Mouse (Mus musculus) limb, embryonic 15.5 days (tissue): Measurements from ENCODE around the gene Pard3b. TPM values are rescaled to one million over a fixed set of nuclear protein-coding genes. Genes with fewer than 3 reads are reported as not detected.

Experiments
- ATAC-seq: fragments of 200-750 bp; cut with Nextera tagmentation; 2 replicates; pipeline ENCODE4 v1.8.0; 2017; ENCODE audit warnings: low read depth, moderate TSS enrichment; ENCODE audit not compliant: insufficient number of reproducible peaks, low FRiP score, low TSS enrichment
- H3K27ac ChIP-seq: fragments of 300-500 bp; sonication (generic); 2 replicates; pipeline ENCODE4 v1.5.1; 2015; ENCODE audit warnings: moderate library complexity, mild to moderate bottlenecking, inconsistent platforms
- H3K27me3 ChIP-seq: fragments of 300-500 bp; sonication (generic); 2 replicates; pipeline ENCODE4 v1.6.1; 2015; ENCODE audit warnings: inconsistent platforms
- H3K36me3 ChIP-seq: fragments of 300-500 bp; sonication (generic); 2 replicates; pipeline ENCODE4 v1.6.1; 2015; ENCODE audit warnings: inconsistent platforms
- H3K4me1 ChIP-seq: fragments of 300-500 bp; sonication (generic); 2 replicates; pipeline ENCODE4 v1.6.1; 2015; ENCODE audit warnings: inconsistent platforms
- H3K4me2 ChIP-seq: fragments of 300-500 bp; sonication (generic); 2 replicates; pipeline ENCODE4 v1.6.1; 2015; ENCODE audit warnings: mild to moderate bottlenecking, inconsistent platforms
- H3K4me3 ChIP-seq: fragments of 300-500 bp; sonication (generic); 2 replicates; pipeline ENCODE4 v1.5.1; 2015; ENCODE audit warnings: mild to moderate bottlenecking, inconsistent platforms
- H3K9ac ChIP-seq: fragments of 300-500 bp; sonication (generic); 2 replicates; pipeline ENCODE4 v1.6.1; 2015; ENCODE audit warnings: inconsistent platforms
- H3K9me3 ChIP-seq: fragments of 300-500 bp; sonication (generic); 2 replicates; pipeline ENCODE4 v1.6.1; 2016; ENCODE audit warnings: inconsistent platforms
- WGBS: fragments of 180-500 bp; shearing (Covaris S2); methylation state at CpG from one replicate; pipeline ENCODE4 v1.1.7; 2015; 5-methylcytosine and 5-hydroxymethylcytosine counted together
- polyA plus RNA-seq: library from polyadenylated mRNA; unstranded; fragments of >200 nt; fragmentation: Nextera tagmentation; extraction: Ambion mirVana; gene quantifications from 2 replicates; pipeline ENCODE4 v1.2.1, GENCODE M21; 2015

The Pard3b gene
- polyA plus RNA-seq, 1 experiment from 2014 or later, result 17.6 TPM

- Histone ChIP-seq H3K4me1 (no peaks in the 10 kb centered on the region), H3K4me2 (no peak overlapping the region), H3K36me3 (no peaks in the 10 kb centered on the region), H3K4me3 (no peak overlapping the region), H3K9me3 (no peaks in the 10 kb centered on the region), H3K9ac (no peak overlapping the region), H3K27ac (no peak overlapping the region), H3K27me3 (no peaks in the 10 kb centered on the region)
- WGBS, result 72% methylated on average over 6 of the region's 6 CpGs
- no peak for ATAC-seq
Observed at GRCm38 (mm10) chr1:61879706-61880470, 241.3 kb downstream of the Pard3b start.

GRCm38 (mm10) chr1:61896048-61896447 is 257.4 kb downstream of the Pard3b start:
- no peaks in the 10 kb centered on the region for H3K9me3 ChIP-seq
- no peaks in the 10 kb centered on the region for H3K27me3 ChIP-seq
- no peak overlapping the region for H3K9ac ChIP-seq
- ATAC-seq, result no peak
- H3K27ac ChIP-seq, result no peak overlapping the region
- H3K4me1 ChIP-seq, result no peaks in the 10 kb centered on the region
- H3K4me2 ChIP-seq, result no peak overlapping the region
- no peak overlapping the region for H3K4me3 ChIP-seq
- no peaks in the 10 kb centered on the region for H3K36me3 ChIP-seq
- WGBS, result 75% methylated on average over 4 of the region's 4 CpGs

- no peak overlapping the region for H3K27ac ChIP-seq
- no peak overlapping the region for H3K4me2 ChIP-seq
Observed at GRCm38 (mm10) chr1:61903271-61904007, 264.8 kb downstream of the Pard3b start.

GRCm38 (mm10) chr1:61904036-61904435 is 265.4 kb downstream of the Pard3b start:
- no peak for ATAC-seq
- 53% methylated on average over 4 of the region's 4 CpGs for WGBS

More at GRCm38 (mm10) chr1:61903271-61904007, 264.8 kb downstream of the Pard3b start:
- Histone ChIP-seq H3K4me1 (no peaks in the 10 kb centered on the region), H3K9ac (no peak overlapping the region), H3K27me3 (no peaks in the 10 kb centered on the region), H3K4me3 (no peak overlapping the region), H3K9me3 (no peaks in the 10 kb centered on the region), H3K36me3 (no peaks in the 10 kb centered on the region)
- WGBS, result 80% methylated on average over 4 of the region's 4 CpGs
- ATAC-seq, result no peak

GRCm38 (mm10) chr1:61912931-61913330 is 274.3 kb downstream of the Pard3b start:
- WGBS, result 39% methylated on average over 2 of the region's 2 CpGs
- H3K4me3 ChIP-seq, result no peak overlapping the region
- ATAC-seq, result no peak
- no peaks in the 10 kb centered on the region for H3K9me3 ChIP-seq
- no peak overlapping the region for H3K9ac ChIP-seq
- no peaks in the 10 kb centered on the region for H3K27me3 ChIP-seq
- H3K36me3 ChIP-seq, result no peaks in the 10 kb centered on the region
- no peak overlapping the region for H3K27ac ChIP-seq
- no peaks in the 10 kb centered on the region for H3K4me1 ChIP-seq
- H3K4me2 ChIP-seq, result no peak overlapping the region

More at GRCm38 (mm10) chr1:61904036-61904435, 265.4 kb downstream of the Pard3b start:
- no peaks in the 10 kb centered on the region for H3K27me3 ChIP-seq
- H3K4me1 ChIP-seq, result no peaks in the 10 kb centered on the region
- H3K4me2 ChIP-seq, result no peak overlapping the region
- no peaks in the 10 kb centered on the region for H3K36me3 ChIP-seq
- H3K9me3 ChIP-seq, result no peaks in the 10 kb centered on the region
- H3K27ac ChIP-seq, result no peak overlapping the region
- H3K4me3 ChIP-seq, result no peak overlapping the region
- no peak overlapping the region for H3K9ac ChIP-seq

- ATAC-seq, result no peak
- Histone ChIP-seq H3K4me1 (peaks cover 9% of the 10 kb centered on the region; the same call in 1 of the 2 replicates), H3K27me3 (no peaks in the 10 kb centered on the region), H3K9ac (no peak overlapping the region), H3K27ac (no peak overlapping the region), H3K36me3 (no peaks in the 10 kb centered on the region), H3K4me3 (no peak overlapping the region), H3K4me2 (no peak overlapping the region), H3K9me3 (no peaks in the 10 kb centered on the region)
- WGBS, result 13% methylated on average over 2 of the region's 2 CpGs
Observed at GRCm38 (mm10) chr1:61924958-61925357, 286.3 kb downstream of the Pard3b start.

GRCm38 (mm10) chr1:61925541-61925940 is 286.9 kb downstream of the Pard3b start:
- Histone ChIP-seq H3K9ac (no peak overlapping the region), H3K36me3 (no peaks in the 10 kb centered on the region), H3K4me1 (peaks cover 9% of the 10 kb centered on the region; the same call in 1 of the 2 replicates), H3K27ac (no peak overlapping the region), H3K27me3 (no peaks in the 10 kb centered on the region), H3K4me3 (no peak overlapping the region), H3K4me2 (no peak overlapping the region), H3K9me3 (no peaks in the 10 kb centered on the region)
- ATAC-seq, result no peak
- 50% methylated on average over 5 of the region's 5 CpGs for WGBS

- H3K4me1 ChIP-seq, result peaks cover 9% of the 10 kb centered on the region; the same call in 1 of the 2 replicates
- no peaks in the 10 kb centered on the region for H3K27me3 ChIP-seq
- H3K4me3 ChIP-seq, result no peak overlapping the region
- H3K27ac ChIP-seq, result no peak overlapping the region
- no peak overlapping the region for H3K9ac ChIP-seq
- no peak overlapping the region for H3K4me2 ChIP-seq
- ATAC-seq, result no peak
- no peaks in the 10 kb centered on the region for H3K36me3 ChIP-seq
- 24% methylated on average over 7 of the region's 7 CpGs for WGBS
- H3K9me3 ChIP-seq, result no peaks in the 10 kb centered on the region
Observed at GRCm38 (mm10) chr1:61928131-61928761, 289.6 kb downstream of the Pard3b start.

- H3K9me3 ChIP-seq, result no peaks in the 10 kb centered on the region
- ATAC-seq, result no peak
- no peak overlapping the region for H3K9ac ChIP-seq
- H3K27me3 ChIP-seq, result no peaks in the 10 kb centered on the region
- WGBS, result 80% methylated on average over 2 of the region's 2 CpGs
- H3K27ac ChIP-seq, result no peak overlapping the region
- no peak overlapping the region for H3K4me2 ChIP-seq
- H3K4me1 ChIP-seq, result peaks cover 10% of the 10 kb centered on the region; the same call in 1 of the 2 replicates
- no peaks in the 10 kb centered on the region for H3K36me3 ChIP-seq
- H3K4me3 ChIP-seq, result no peak overlapping the region
Observed at GRCm38 (mm10) chr1:61933574-61933973, 294.9 kb downstream of the Pard3b start.

GRCm38 (mm10) chr1:61934760-61935159 is 296.1 kb downstream of the Pard3b start:
- WGBS, result 32% methylated on average over 4 of the region's 4 CpGs
- Histone ChIP-seq H3K27me3 (no peaks in the 10 kb centered on the region), H3K4me2 (no peak overlapping the region), H3K4me1 (peaks cover 10% of the 10 kb centered on the region; the same call in 1 of the 2 replicates), H3K27ac (peak overlapping the region; percentile 38; the same call in 1 of the 2 replicates), H3K9ac (no peak overlapping the region), H3K4me3 (no peak overlapping the region), H3K36me3 (no peaks in the 10 kb centered on the region), H3K9me3 (no peaks in the 10 kb centered on the region)
- ATAC-seq, result no peak

GRCm38 (mm10) chr1:61939882-61940281 is 301.3 kb downstream of the Pard3b start:
- Histone ChIP-seq H3K4me2 (no peak overlapping the region), H3K9ac (no peak overlapping the region), H3K36me3 (no peaks in the 10 kb centered on the region), H3K27ac (no peak overlapping the region), H3K9me3 (no peaks in the 10 kb centered on the region), H3K4me3 (no peak overlapping the region), H3K27me3 (no peaks in the 10 kb centered on the region), H3K4me1 (peaks cover 5% of the 10 kb centered on the region; the same call in 1 of the 2 replicates)
- WGBS, result 46% methylated on average over 10 of the region's 10 CpGs
- ATAC-seq, result no peak

- WGBS, result 83% methylated on average over 9 of the region's 9 CpGs
- Histone ChIP-seq H3K4me3 (no peak overlapping the region), H3K4me1 (no peaks in the 10 kb centered on the region), H3K36me3 (no peaks in the 10 kb centered on the region), H3K27me3 (no peaks in the 10 kb centered on the region), H3K9ac (no peak overlapping the region), H3K4me2 (no peak overlapping the region), H3K27ac (no peak overlapping the region), H3K9me3 (no peaks in the 10 kb centered on the region)
- no peak for ATAC-seq
Observed at GRCm38 (mm10) chr1:61961533-61961932, 322.9 kb downstream of the Pard3b start.
